Mouse (Mus musculus) G1E-ER4 (cell line): ENCODE measurements around the gene Fam193a. TPM values are rescaled to one million over a fixed set of nuclear protein-coding genes. Genes with fewer than 3 reads are reported as not detected.

ENCODE experiments used
- GATA1 ChIP-seq: IDR thresholded peaks from one replicate; pipeline ENCODE4 v1.8.0; 2012; ENCODE audit warnings: low read length, inconsistent platforms
- polyA plus RNA-seq: library from polyadenylated mRNA; stranded (reverse); fragments of >175 nt; gene quantifications from 2 replicates; pipeline ENCODE4 v1.2.3, GENCODE M21; 2012

Fam193a gene
- polyA plus RNA-seq, 1 experiment, result 18.8 TPM

GRCm38 (mm10) chr5:34410819-34411218 lies 41.1 kb downstream of the Fam193a start:
- no peak for TF ChIP-seq GATA1

DNA sequence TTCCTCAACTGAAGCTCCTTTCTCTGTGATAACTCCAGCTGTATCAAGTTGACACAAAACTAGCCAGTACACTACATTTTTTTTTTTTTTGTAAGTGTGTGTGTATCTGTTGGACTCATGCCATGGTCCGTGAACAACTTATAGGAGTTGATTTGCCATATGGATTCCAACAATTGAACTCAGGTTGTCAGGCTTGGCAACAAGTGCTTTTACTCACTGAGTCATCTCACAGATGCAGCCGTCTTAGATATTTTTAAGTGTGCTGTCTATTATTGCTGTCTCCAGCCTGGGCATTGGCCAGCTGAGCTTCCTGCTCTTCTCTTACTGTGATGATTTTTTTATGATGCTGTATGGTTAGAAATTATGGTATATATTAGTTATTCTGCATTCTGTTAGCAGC lies 44.2 kb downstream of the Fam193a start:
- no peak for TF ChIP-seq GATA1

GRCm38 (mm10) chr5:34417251-34418008 lies 47.7 kb downstream of the Fam193a start:
- TF ChIP-seq GATA1, result no peak

GRCm38 (mm10) chr5:34419188-34419587 lies 49.5 kb downstream of the Fam193a start:
- no peak for TF ChIP-seq GATA1

- TF ChIP-seq GATA1, result no peak
Observed at GRCm38 (mm10) chr5:34430776-34431175, 61.0 kb downstream of the Fam193a start.

DNA sequence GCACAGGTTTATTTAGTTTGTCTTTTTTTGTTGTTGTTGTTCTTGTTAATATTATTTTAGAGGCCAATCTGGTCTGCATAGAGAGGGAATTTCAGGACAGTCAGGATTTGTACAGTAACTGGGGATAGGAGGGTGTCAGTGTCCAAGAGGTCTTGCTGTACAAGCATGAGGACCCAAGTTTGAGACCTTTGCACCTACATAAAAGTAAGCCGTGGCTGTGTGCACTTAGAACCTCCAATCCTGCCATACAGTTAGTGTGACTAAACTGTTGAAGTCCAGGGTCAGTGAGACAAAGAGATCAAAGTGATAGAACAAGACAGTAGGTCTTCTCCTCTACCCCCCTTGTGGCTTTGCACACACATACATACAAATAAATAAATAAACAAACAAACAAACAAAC lies 64.1 kb downstream of the Fam193a start:
- TF ChIP-seq GATA1, result no peak

DNA sequence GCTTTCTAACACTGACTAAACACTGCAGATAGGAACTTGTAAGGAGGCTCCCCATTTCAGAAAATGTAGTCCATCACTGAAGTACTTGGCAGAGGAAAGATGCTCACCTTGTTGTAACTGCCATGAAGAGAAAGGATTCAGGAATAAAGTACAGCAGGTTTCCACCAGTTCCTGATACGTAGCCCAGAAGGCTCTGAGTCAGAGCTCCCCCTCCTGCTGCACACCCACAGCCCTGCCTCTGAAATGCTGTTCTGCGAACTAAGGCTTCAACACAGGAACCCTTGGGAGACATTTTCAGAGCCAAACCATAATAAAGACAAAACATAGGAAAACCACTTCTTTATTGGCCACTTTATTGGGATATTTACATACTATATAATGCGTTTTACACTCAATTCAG lies 64.5 kb downstream of the Fam193a start:
- no peak for TF ChIP-seq GATA1

GRCm38 (mm10) chr5:34438052-34438451 lies 68.3 kb downstream of the Fam193a start:
- no peak for TF ChIP-seq GATA1

DNA sequence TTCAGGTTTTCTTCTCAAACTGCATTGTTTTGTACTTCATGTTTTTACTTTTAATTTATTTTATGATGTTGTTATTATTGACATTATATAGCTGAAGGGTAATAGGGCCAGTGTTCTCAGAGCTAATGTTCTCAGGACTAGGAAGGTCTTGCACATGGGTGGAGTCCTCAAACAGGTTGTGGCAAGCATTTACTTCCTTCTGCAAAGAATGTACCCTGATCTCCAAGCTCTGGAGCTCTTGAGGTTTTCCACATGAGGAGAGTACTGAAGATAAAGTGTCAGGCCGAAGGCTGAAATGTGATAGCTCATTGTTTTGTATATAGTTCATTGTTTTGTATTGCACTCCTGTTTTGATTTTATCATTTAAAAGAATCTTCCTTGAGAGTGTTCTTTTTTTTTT lies 68.9 kb downstream of the Fam193a start:
- no peak for TF ChIP-seq GATA1

DNA sequence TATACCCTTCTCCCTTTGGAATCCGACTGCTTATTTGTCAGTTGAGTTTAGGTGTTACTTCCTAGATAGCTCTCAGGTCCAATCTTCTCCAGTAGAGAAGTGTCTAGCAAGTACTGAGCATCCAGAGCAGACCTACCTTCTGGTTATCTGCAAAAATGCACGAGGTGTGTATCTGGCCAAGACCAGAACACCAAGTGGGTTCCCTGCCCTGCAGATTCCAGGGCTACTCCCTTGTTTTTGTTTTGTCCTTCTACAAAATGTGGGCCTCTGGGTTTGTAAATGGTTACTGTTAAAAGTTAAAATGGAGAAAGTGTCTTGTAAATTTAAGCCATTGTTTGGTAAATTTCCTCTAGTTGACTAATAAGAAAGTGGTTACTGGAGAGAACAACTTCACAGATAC lies 70.0 kb downstream of the Fam193a start:
- TF ChIP-seq GATA1, result no peak

- no peak for TF ChIP-seq GATA1
Observed at GRCm38 (mm10) chr5:34441797-34442196, 72.1 kb downstream of the Fam193a start.

- TF ChIP-seq GATA1, result no peak
Observed at GRCm38 (mm10) chr5:34446207-34446606, 76.5 kb downstream of the Fam193a start.

DNA sequence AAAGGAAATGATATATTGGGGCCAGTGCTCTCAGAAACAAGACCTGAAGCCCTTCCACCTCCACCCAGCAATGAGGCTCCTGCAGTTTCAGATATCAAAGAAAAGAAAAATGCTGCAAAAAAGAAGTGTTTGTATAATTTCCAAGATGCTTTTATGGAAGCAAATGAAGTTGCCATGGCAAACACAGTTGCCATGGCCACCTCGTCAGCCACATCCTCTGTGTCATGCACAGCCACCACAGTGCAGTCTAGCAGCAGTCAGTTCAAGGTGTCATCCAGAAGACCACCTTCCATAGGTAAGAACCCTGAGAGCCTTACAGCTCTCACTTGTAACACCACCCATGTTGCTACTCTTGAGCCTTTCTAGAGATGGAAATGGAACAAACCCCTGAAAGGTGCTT lies 89.3 kb downstream of the Fam193a start:
- TF ChIP-seq GATA1, result no peak

GRCm38 (mm10) chr5:34461294-34461693 lies 91.6 kb downstream of the Fam193a start:
- TF ChIP-seq GATA1, result no peak

GRCm38 (mm10) chr5:34461841-34462240 lies 92.1 kb downstream of the Fam193a start:
- TF ChIP-seq GATA1, result no peak

DNA sequence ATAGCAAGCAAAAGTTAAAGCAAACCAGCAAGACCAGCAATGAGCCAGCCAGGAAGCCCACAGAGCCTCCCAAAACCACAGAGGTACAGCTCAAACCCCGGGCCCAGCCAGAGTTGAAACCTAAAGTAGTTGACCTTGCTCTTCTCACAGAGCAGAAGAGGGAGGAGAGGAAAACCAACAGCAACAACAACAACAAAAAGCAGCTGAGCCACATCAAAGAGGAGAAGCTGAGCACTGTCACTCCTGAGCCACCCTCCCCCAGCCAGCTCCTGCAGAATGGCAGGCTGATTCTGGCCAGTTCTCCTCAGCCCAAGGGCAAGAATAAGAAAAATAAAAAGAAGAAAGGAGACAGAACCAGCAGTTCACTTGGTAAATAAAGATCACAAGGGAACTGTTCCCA lies 96.3 kb downstream of the Fam193a start:
- no peak for TF ChIP-seq GATA1

- TF ChIP-seq GATA1, result no peak
Observed at GRCm38 (mm10) chr5:34466648-34467047, 96.9 kb downstream of the Fam193a start.

GRCm38 (mm10) chr5:34468039-34468775 lies 98.5 kb downstream of the Fam193a start:
- TF ChIP-seq GATA1, result no peak
